Mouse (Mus musculus) CD4-positive naive resting alpha-beta T cell, adult 57 days (primary cell): ENCODE results near the gene Fam3b. TPM values are rescaled to one million over a fixed set of nuclear protein-coding genes. Genes with fewer than 3 reads are reported as not detected.

Source experiments
- total RNA-seq: library from RNA; stranded (reverse); gene quantifications from one replicate; pipeline ENCODE4 v1.2.4, GENCODE M21; 2023

Fam3b gene
- total RNA-seq: not detected

DNA sequence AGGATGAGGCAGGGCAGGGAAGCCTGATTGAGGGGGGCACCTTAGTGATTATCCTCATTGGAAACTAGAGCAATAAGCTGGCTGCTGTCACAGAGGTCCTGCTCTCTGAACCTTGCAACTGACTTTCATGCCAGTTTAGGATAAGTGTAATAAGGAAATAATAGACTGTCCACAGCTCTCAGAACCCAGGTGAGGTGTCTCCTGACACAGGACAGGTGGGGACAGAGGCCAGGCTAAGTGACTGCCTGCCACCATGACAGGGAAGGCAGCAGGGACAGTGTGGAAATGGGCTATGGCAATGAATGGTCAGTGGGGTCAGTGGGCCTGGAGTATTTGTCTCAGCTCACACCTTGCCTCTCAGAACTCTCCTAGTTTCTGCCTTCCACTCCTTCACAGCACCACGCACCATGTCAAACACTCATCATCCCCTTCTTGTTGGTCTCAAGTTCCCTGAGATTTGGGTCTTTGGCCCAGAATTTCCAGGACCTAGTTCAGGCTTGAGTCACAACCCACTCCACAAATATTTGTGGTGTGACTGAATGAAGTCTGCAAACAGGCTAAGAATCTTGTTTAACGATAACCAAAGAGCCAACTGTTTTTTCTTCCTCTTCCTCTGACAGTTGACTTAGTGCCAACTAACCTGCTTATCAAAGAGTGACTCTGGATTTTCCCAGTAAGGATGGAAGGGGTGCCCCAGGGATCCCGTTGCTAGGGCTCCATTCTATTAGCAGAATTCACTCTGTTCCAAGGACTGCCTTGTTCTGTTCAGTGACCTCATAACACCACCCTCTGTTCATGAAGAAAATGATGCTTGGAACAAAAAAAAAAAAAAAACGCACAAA lies at the start of gene Fam3b:
Gene Fam3b (minus strand): TSS at position 718 of the 842 bp plus-strand sequence.

GRCm38 (mm10) chr16:97462481-97463181 lies 52.0 kb downstream of the Fam3b start, which contains the start of gene Mx1:
Gene Mx1 (minus strand): TSS chr16:97462907.

Other genes with a start within 250 kb of the Fam3b start
- 0.50 TPM for gene Bace2, start 158.1 kb downstream of the Fam3b start, total RNA-seq
- 10.5 TPM for gene Mx1, start 51.9 kb downstream of the Fam3b start, total RNA-seq
- gene Tmprss2, start 96.4 kb upstream of the Fam3b start, total RNA-seq: not detected
- gene Ripk4, start 249.0 kb upstream of the Fam3b start, total RNA-seq: 0.15 TPM